Mouse (Mus musculus): Measurements from ENCODE around the gene Exosc8. TPM values are rescaled to one million over a fixed set of nuclear protein-coding genes. Genes with fewer than 3 reads are reported as not detected.

The Exosc8 gene
- polyA plus RNA-seq, 1 experiment from 2014 or later, result 52.2 TPM

- H3K27me3 ChIP-seq (ENCODE audit: control insufficient read depth, insufficient read depth, low read depth, low read length), result no peaks in the 10 kb centered on the region
- H3K9ac ChIP-seq (ENCODE audit: low read depth, low read length), result no peak overlapping the region
- no peaks in the 10 kb centered on the region for H3K36me3 ChIP-seq (ENCODE audit: control insufficient read depth, insufficient read depth)
- H3K27ac ChIP-seq (ENCODE audit: low read length), result no peak overlapping the region
- H3K4me2 ChIP-seq (ENCODE audit: low read depth, low read length), result no peak overlapping the region
- H3K4me1 ChIP-seq (ENCODE audit: control insufficient read depth, low read depth, low read length), result no peaks in the 10 kb centered on the region
- no peak overlapping the region for H3K4me3 ChIP-seq (ENCODE audit: low read depth, low read length)
- 74% methylated on average over 18 of the region's 18 CpGs for WGBS (ENCODE audit: insufficient replicate concordance)
- no peak for ATAC-seq (ENCODE audit: low read depth)
- H3K9me3 ChIP-seq (replicated peaks; ENCODE audit: control insufficient read depth, low read length), result no peaks in the 10 kb centered on the region
Observed at GRCm38 (mm10) chr3:54764418-54764817, 29.2 kb upstream of the Exosc8 start.

GRCm38 (mm10) chr3:54761258-54761657 lies 26.1 kb upstream of the Exosc8 start:
- ATAC-seq (ENCODE audit: low read depth), result no peak
- WGBS (ENCODE audit: insufficient replicate concordance), result 66% methylated on average over 1 of the region's 1 CpGs
- Histone ChIP-seq H3K4me3 (ENCODE audit: low read depth, low read length) (no peak overlapping the region), H3K36me3 (ENCODE audit: control insufficient read depth, insufficient read depth) (no peaks in the 10 kb centered on the region), H3K9me3 (replicated peaks; ENCODE audit: control insufficient read depth, low read length) (no peaks in the 10 kb centered on the region), H3K4me1 (ENCODE audit: control insufficient read depth, low read depth, low read length) (no peaks in the 10 kb centered on the region), H3K27me3 (ENCODE audit: control insufficient read depth, insufficient read depth, low read depth, low read length) (peaks cover 7% of the 10 kb centered on the region), H3K4me2 (ENCODE audit: low read depth, low read length) (no peak overlapping the region), H3K27ac (ENCODE audit: low read length) (no peak overlapping the region), H3K9ac (ENCODE audit: low read depth, low read length) (no peak overlapping the region)

- no peaks in the 10 kb centered on the region for H3K36me3 ChIP-seq (ENCODE audit: control insufficient read depth, insufficient read depth)
Observed at GRCm38 (mm10) chr3:54760321-54761115, 25.3 kb upstream of the Exosc8 start.

GRCm38 (mm10) chr3:54759211-54759610 lies 24.0 kb upstream of the Exosc8 start:
- Histone ChIP-seq H3K36me3 (ENCODE audit: control insufficient read depth, insufficient read depth) (no peaks in the 10 kb centered on the region), H3K4me2 (ENCODE audit: low read depth, low read length) (no peak overlapping the region), H3K4me3 (ENCODE audit: low read depth, low read length) (no peak overlapping the region), H3K9me3 (replicated peaks; ENCODE audit: control insufficient read depth, low read length) (no peaks in the 10 kb centered on the region), H3K27me3 (ENCODE audit: control insufficient read depth, insufficient read depth, low read depth, low read length) (peaks cover 26% of the 10 kb centered on the region), H3K27ac (ENCODE audit: low read length) (no peak overlapping the region), H3K9ac (ENCODE audit: low read depth, low read length) (no peak overlapping the region), H3K4me1 (ENCODE audit: control insufficient read depth, low read depth, low read length) (no peaks in the 10 kb centered on the region)
- no peak for ATAC-seq (ENCODE audit: low read depth)
- 62% methylated on average over 9 of the region's 9 CpGs for WGBS (ENCODE audit: insufficient replicate concordance)

More at GRCm38 (mm10) chr3:54760321-54761115, 25.3 kb upstream of the Exosc8 start:
- ATAC-seq (ENCODE audit: low read depth), result no peak
- H3K4me1 ChIP-seq (ENCODE audit: control insufficient read depth, low read depth, low read length), result no peaks in the 10 kb centered on the region
- H3K4me2 ChIP-seq (ENCODE audit: low read depth, low read length), result no peak overlapping the region
- H3K9me3 ChIP-seq (replicated peaks; ENCODE audit: control insufficient read depth, low read length), result no peaks in the 10 kb centered on the region
- H3K27ac ChIP-seq (ENCODE audit: low read length), result no peak overlapping the region
- H3K9ac ChIP-seq (ENCODE audit: low read depth, low read length), result no peak overlapping the region
- no peak overlapping the region for H3K4me3 ChIP-seq (ENCODE audit: low read depth, low read length)
- H3K27me3 ChIP-seq (ENCODE audit: control insufficient read depth, insufficient read depth, low read depth, low read length), result peaks cover 14% of the 10 kb centered on the region
- 51% methylated on average over 15 of the region's 15 CpGs for WGBS (ENCODE audit: insufficient replicate concordance)

- H3K4me3 ChIP-seq (ENCODE audit: low read depth, low read length), result no peak overlapping the region
- no peaks in the 10 kb centered on the region for H3K36me3 ChIP-seq (ENCODE audit: control insufficient read depth, insufficient read depth)
- H3K27ac ChIP-seq (ENCODE audit: low read length), result no peak overlapping the region
- H3K9me3 ChIP-seq (replicated peaks; ENCODE audit: control insufficient read depth, low read length), result no peaks in the 10 kb centered on the region
- H3K4me2 ChIP-seq (ENCODE audit: low read depth, low read length), result no peak overlapping the region
- WGBS (ENCODE audit: insufficient replicate concordance), result 79% methylated on average over 8 of the region's 8 CpGs
- H3K9ac ChIP-seq (ENCODE audit: low read depth, low read length), result no peak overlapping the region
- no peak for ATAC-seq (ENCODE audit: low read depth)
- H3K4me1 ChIP-seq (ENCODE audit: control insufficient read depth, low read depth, low read length), result no peaks in the 10 kb centered on the region
- H3K27me3 ChIP-seq (ENCODE audit: control insufficient read depth, insufficient read depth, low read depth, low read length), result peaks cover 27% of the 10 kb centered on the region
Observed at GRCm38 (mm10) chr3:54757446-54757845, 22.3 kb upstream of the Exosc8 start.

- Histone ChIP-seq H3K9me3 (replicated peaks; ENCODE audit: control insufficient read depth, low read length) (no peaks in the 10 kb centered on the region), H3K4me2 (ENCODE audit: low read depth, low read length) (peak overlapping the region; percentile 69), H3K4me1 (ENCODE audit: control insufficient read depth, low read depth, low read length) (no peaks in the 10 kb centered on the region), H3K27ac (ENCODE audit: low read length) (no peak overlapping the region), H3K9ac (ENCODE audit: low read depth, low read length) (no peak overlapping the region), H3K36me3 (ENCODE audit: control insufficient read depth, insufficient read depth) (no peaks in the 10 kb centered on the region), H3K4me3 (ENCODE audit: low read depth, low read length) (peak overlapping the region; percentile 53), H3K27me3 (ENCODE audit: control insufficient read depth, insufficient read depth, low read depth, low read length) (peaks cover 27% of the 10 kb centered on the region)
- WGBS (ENCODE audit: insufficient replicate concordance), result 3% methylated on average over 11 of the region's 11 CpGs
- no peak for ATAC-seq (ENCODE audit: low read depth)
Observed at GRCm38 (mm10) chr3:54756058-54756457, 20.9 kb upstream of the Exosc8 start.

- Histone ChIP-seq H3K9me3 (replicated peaks; ENCODE audit: control insufficient read depth, low read length) (no peaks in the 10 kb centered on the region), H3K4me1 (ENCODE audit: control insufficient read depth, low read depth, low read length) (no peaks in the 10 kb centered on the region), H3K36me3 (ENCODE audit: control insufficient read depth, insufficient read depth) (no peaks in the 10 kb centered on the region; the same call in 1 of the 2 replicates), H3K4me2 (ENCODE audit: low read depth, low read length) (peak within 1 kb of the TSS; percentile 69), H3K27me3 (ENCODE audit: control insufficient read depth, insufficient read depth, low read depth, low read length) (peaks cover 27% of the 10 kb centered on the region), H3K27ac (ENCODE audit: low read length) (no peak within 1 kb of the TSS), H3K4me3 (ENCODE audit: low read depth, low read length) (peak within 1 kb of the TSS; percentile 53), H3K9ac (ENCODE audit: low read depth, low read length) (peak within 1 kb of the TSS; percentile 36; the same call in 1 of the 2 replicates)
- ATAC-seq (ENCODE audit: low read depth), result peak; percentile 58
- WGBS (ENCODE audit: insufficient replicate concordance), result under 1% methylated on average over 66 of the region's 66 CpGs
Observed at GRCm38 (mm10) chr3:54755145-54756041, 20.2 kb upstream of the Exosc8 start, which contains the start of gene Smad9. Smad9 (plus strand) TSS chr3:54755582.

GRCm38 (mm10) chr3:54753411-54753810 lies 18.2 kb upstream of the Exosc8 start:
- peaks cover 10% of the 10 kb centered on the region for H3K36me3 ChIP-seq (ENCODE audit: control insufficient read depth, insufficient read depth)
- H3K4me2 ChIP-seq (ENCODE audit: low read depth, low read length), result no peak overlapping the region
- H3K27me3 ChIP-seq (ENCODE audit: control insufficient read depth, insufficient read depth, low read depth, low read length), result peaks cover 27% of the 10 kb centered on the region
- H3K9ac ChIP-seq (ENCODE audit: low read depth, low read length), result no peak overlapping the region
- H3K9me3 ChIP-seq (replicated peaks; ENCODE audit: control insufficient read depth, low read length), result no peaks in the 10 kb centered on the region
- no peak overlapping the region for H3K27ac ChIP-seq (ENCODE audit: low read length)
- no peaks in the 10 kb centered on the region for H3K4me1 ChIP-seq (ENCODE audit: control insufficient read depth, low read depth, low read length)
- 56% methylated on average over 4 of the region's 4 CpGs for WGBS (ENCODE audit: insufficient replicate concordance)
- no peak overlapping the region for H3K4me3 ChIP-seq (ENCODE audit: low read depth, low read length)
- no peak for ATAC-seq (ENCODE audit: low read depth)
